Mouse (Mus musculus): Measurements from ENCODE around the gene Actl11.

Gene Actl11

GRCm38 (mm10) chr9:107962916-107963315 lies 34.6 kb downstream of the Actl11 start:
- DNase-seq (ENCODE audit: low spot score): no peak

GRCm38 (mm10) chr9:107963700-107964099 lies 35.4 kb downstream of the Actl11 start:
- DNase-seq (ENCODE audit: low spot score): peak; percentile 84

GRCm38 (mm10) chr9:107964681-107965080 lies 36.4 kb downstream of the Actl11 start:
- no peak for DNase-seq (ENCODE audit: low spot score)

GRCm38 (mm10) chr9:107966676-107967075 lies 38.4 kb downstream of the Actl11 start:
- no peak for DNase-seq (ENCODE audit: low spot score)

- no peak for DNase-seq (ENCODE audit: low spot score)
Measured at GRCm38 (mm10) chr9:107967437-107967836, 39.2 kb downstream of the Actl11 start.

- DNase-seq (ENCODE audit: low spot score): no peak
Measured at GRCm38 (mm10) chr9:107968531-107968930, 40.3 kb downstream of the Actl11 start.

GRCm38 (mm10) chr9:107970311-107970710 lies 42.0 kb downstream of the Actl11 start:
- DNase-seq (ENCODE audit: low spot score): no peak

GRCm38 (mm10) chr9:107971690-107972541 lies 43.6 kb downstream of the Actl11 start:
- no peak for DNase-seq (ENCODE audit: low spot score)

GRCm38 (mm10) chr9:107974491-107975171 lies 46.4 kb downstream of the Actl11 start:
- DNase-seq (ENCODE audit: low spot score): no peak

- no peak for DNase-seq (ENCODE audit: low spot score)
Measured at GRCm38 (mm10) chr9:107975399-107976386, 47.4 kb downstream of the Actl11 start, which contains the start of gene Uba7. TSS of gene Uba7 (plus strand) at chr9:107975505.

GRCm38 (mm10) chr9:107978815-107979214 lies 50.5 kb downstream of the Actl11 start:
- DNase-seq (ENCODE audit: low spot score): no peak
